Mouse (Mus musculus) forebrain, embryonic 12.5 days (tissue): ENCODE data around the gene Dnajc10. TPM values are rescaled to one million over a fixed set of nuclear protein-coding genes. Genes with fewer than 3 reads are reported as not detected.

ENCODE experiments used
- ATAC-seq: fragments of 200-750 bp; cut with Nextera tagmentation; 2 replicates; pipeline ENCODE4 v1.8.0; 2017; ENCODE audit warnings: moderate TSS enrichment; ENCODE audit not compliant: low FRiP score
- H3K27ac ChIP-seq: fragments of 300-500 bp; sonication (generic); 2 replicates; pipeline ENCODE4 v1.5.1; 2016; ENCODE audit warnings: mild to moderate bottlenecking
- H3K27me3 ChIP-seq: fragments of 300-500 bp; sonication (generic); 2 replicates; pipeline ENCODE4 v1.6.1; 2016; ENCODE audit warnings: mild to moderate bottlenecking
- H3K36me3 ChIP-seq: fragments of 300-500 bp; sonication (generic); replicated peaks from 2 replicates; pipeline ENCODE4 v1.6.1; 2016; ENCODE audit warnings: mild to moderate bottlenecking
- H3K4me1 ChIP-seq: fragments of 300-500 bp; sonication (generic); 2 replicates; pipeline ENCODE4 v1.6.1; 2016
- H3K4me2 ChIP-seq: fragments of 300-500 bp; sonication (generic); 2 replicates; pipeline ENCODE4 v1.6.1; 2016; ENCODE audit warnings: mild to moderate bottlenecking, moderate library complexity
- H3K4me3 ChIP-seq: fragments of 300-500 bp; sonication (generic); replicated peaks from 2 replicates; pipeline ENCODE4 v1.5.1; 2016; ENCODE audit warnings: mild to moderate bottlenecking
- H3K9ac ChIP-seq: fragments of 300-500 bp; sonication (generic); 2 replicates; pipeline ENCODE4 v1.6.1; 2016; ENCODE audit warnings: mild to moderate bottlenecking
- H3K9me3 ChIP-seq: fragments of 300-500 bp; sonication (generic); 2 replicates; pipeline ENCODE4 v1.6.1; 2016
- WGBS: fragments of 180-500 bp; shearing (Covaris S2); methylation state at CpG from one replicate; pipeline ENCODE4 v1.1.7; 2016; 5-methylcytosine and 5-hydroxymethylcytosine counted together
- polyA plus RNA-seq: library from polyadenylated mRNA; unstranded; fragments of >200 nt; fragmentation: Nextera tagmentation; extraction: Ambion mirVana; gene quantifications from 2 replicates; pipeline ENCODE4 v1.2.1, GENCODE M21; 2016

Dnajc10 gene
- 80.4 and 80.8 TPM in 2 replicates for polyA plus RNA-seq

- H3K4me2 ChIP-seq: peak within 1 kb of the TSS; percentile 60
- under 1% methylated on average over 71 of the region's 72 CpGs for WGBS
- peak within 1 kb of the TSS; percentile 91 for H3K9ac ChIP-seq
- peak within 1 kb of the TSS; percentile 88 for H3K4me3 ChIP-seq
- peak; percentile 96 for ATAC-seq
- peaks cover 15% of the 10 kb centered on the region for H3K4me1 ChIP-seq
- no peaks in the 10 kb centered on the region for H3K9me3 ChIP-seq
- peak within 1 kb of the TSS; percentile 99 for H3K27ac ChIP-seq
- no peaks in the 10 kb centered on the region for H3K27me3 ChIP-seq
- H3K36me3 ChIP-seq: peaks cover 7% of the 10 kb centered on the region
Measured at GRCm38 (mm10) chr2:80315242-80316161, at the start of gene Dnajc10. Gene Dnajc10 (plus strand): TSS chr2:80315466.

- no peaks in the 10 kb centered on the region for H3K9me3 ChIP-seq
- no peaks in the 10 kb centered on the region for H3K36me3 ChIP-seq
- ATAC-seq: peak; percentile 68; the same call in 1 of the 2 replicates
- H3K4me2 ChIP-seq: peak overlapping the region; percentile 34; the same call in 1 of the 2 replicates
- 22% methylated on average over 11 of the region's 11 CpGs for WGBS
- H3K4me3 ChIP-seq: no peak overlapping the region
- H3K9ac ChIP-seq: no peak overlapping the region
- H3K4me1 ChIP-seq: no peaks in the 10 kb centered on the region
- H3K27me3 ChIP-seq: no peaks in the 10 kb centered on the region
- no peak overlapping the region for H3K27ac ChIP-seq
Measured at GRCm38 (mm10) chr2:80266894-80267293, 48.4 kb upstream of the Dnajc10 start.

GRCm38 (mm10) chr2:80268053-80268452, 47.2 kb upstream of the Dnajc10 start:
- Histone ChIP-seq H3K36me3 (no peaks in the 10 kb centered on the region), H3K27ac (no peak overlapping the region), H3K4me3 (no peak overlapping the region), H3K27me3 (no peaks in the 10 kb centered on the region), H3K4me2 (no peak overlapping the region), H3K4me1 (no peaks in the 10 kb centered on the region), H3K9me3 (no peaks in the 10 kb centered on the region), H3K9ac (no peak overlapping the region)
- ATAC-seq: no peak
- 57% methylated on average over 4 of the region's 4 CpGs for WGBS

GRCm38 (mm10) chr2:80271431-80271830, 43.8 kb upstream of the Dnajc10 start:
- Histone ChIP-seq H3K27me3 (no peaks in the 10 kb centered on the region), H3K4me1 (no peaks in the 10 kb centered on the region), H3K36me3 (no peaks in the 10 kb centered on the region), H3K9ac (no peak overlapping the region), H3K4me3 (no peak overlapping the region), H3K4me2 (no peak overlapping the region), H3K27ac (no peak overlapping the region), H3K9me3 (no peaks in the 10 kb centered on the region)
- ATAC-seq: no peak
- WGBS: 82% methylated on average over 1 of the region's 1 CpGs

GRCm38 (mm10) chr2:80273038-80273437, 42.2 kb upstream of the Dnajc10 start:
- no peak for ATAC-seq
- no peak overlapping the region for H3K4me3 ChIP-seq
- no peaks in the 10 kb centered on the region for H3K27me3 ChIP-seq
- no peak overlapping the region for H3K4me2 ChIP-seq
- no peaks in the 10 kb centered on the region for H3K36me3 ChIP-seq
- H3K27ac ChIP-seq: no peak overlapping the region
- no peaks in the 10 kb centered on the region for H3K9me3 ChIP-seq
- 91% methylated on average over 3 of the region's 3 CpGs for WGBS
- no peaks in the 10 kb centered on the region for H3K4me1 ChIP-seq
- H3K9ac ChIP-seq: no peak overlapping the region

- H3K4me2 ChIP-seq: no peak overlapping the region
- no peak for ATAC-seq
- H3K36me3 ChIP-seq: no peaks in the 10 kb centered on the region
- H3K4me1 ChIP-seq: no peaks in the 10 kb centered on the region
- H3K9me3 ChIP-seq: no peaks in the 10 kb centered on the region
- H3K9ac ChIP-seq: no peak overlapping the region
- WGBS: 75% methylated on average over 4 of the region's 4 CpGs
- H3K27ac ChIP-seq: no peak overlapping the region
- H3K4me3 ChIP-seq: no peak overlapping the region
- no peaks in the 10 kb centered on the region for H3K27me3 ChIP-seq
Measured at GRCm38 (mm10) chr2:80273763-80274162, 41.5 kb upstream of the Dnajc10 start.

GRCm38 (mm10) chr2:80275136-80275535, 40.1 kb upstream of the Dnajc10 start:
- no peaks in the 10 kb centered on the region for H3K27me3 ChIP-seq
- H3K9me3 ChIP-seq: no peaks in the 10 kb centered on the region
- WGBS: 44% methylated on average over 2 of the region's 2 CpGs
- ATAC-seq: no peak
- no peak overlapping the region for H3K9ac ChIP-seq
- H3K4me3 ChIP-seq: no peak overlapping the region
- H3K4me1 ChIP-seq: no peaks in the 10 kb centered on the region
- H3K36me3 ChIP-seq: no peaks in the 10 kb centered on the region
- H3K27ac ChIP-seq: no peak overlapping the region
- H3K4me2 ChIP-seq: no peak overlapping the region

- no peak overlapping the region for H3K4me2 ChIP-seq
- WGBS: 82% methylated on average over 2 of the region's 2 CpGs
- H3K9me3 ChIP-seq: no peaks in the 10 kb centered on the region
- no peaks in the 10 kb centered on the region for H3K4me1 ChIP-seq
- H3K27ac ChIP-seq: no peak overlapping the region
- ATAC-seq: no peak
- no peak overlapping the region for H3K4me3 ChIP-seq
- no peaks in the 10 kb centered on the region for H3K27me3 ChIP-seq
- no peaks in the 10 kb centered on the region for H3K36me3 ChIP-seq
- no peak overlapping the region for H3K9ac ChIP-seq
Measured at GRCm38 (mm10) chr2:80282214-80282613, 33.1 kb upstream of the Dnajc10 start.

- Histone ChIP-seq H3K4me3 (no peak overlapping the region), H3K27ac (no peak overlapping the region), H3K9ac (no peak overlapping the region), H3K27me3 (no peaks in the 10 kb centered on the region), H3K4me1 (no peaks in the 10 kb centered on the region), H3K9me3 (no peaks in the 10 kb centered on the region), H3K4me2 (no peak overlapping the region), H3K36me3 (no peaks in the 10 kb centered on the region)
- no peak for ATAC-seq
- WGBS: 69% methylated on average over 4 of the region's 4 CpGs
Measured at GRCm38 (mm10) chr2:80286397-80286796, 28.9 kb upstream of the Dnajc10 start.

- Histone ChIP-seq H3K4me2 (no peak within 1 kb of the TSS), H3K9me3 (no peaks in the 10 kb centered on the region), H3K4me3 (no peak within 1 kb of the TSS), H3K4me1 (no peaks in the 10 kb centered on the region), H3K9ac (no peak within 1 kb of the TSS), H3K36me3 (no peaks in the 10 kb centered on the region), H3K27ac (no peak within 1 kb of the TSS), H3K27me3 (no peaks in the 10 kb centered on the region)
- no peak for ATAC-seq
- 88% methylated on average over 8 of the region's 8 CpGs for WGBS
Measured at GRCm38 (mm10) chr2:80292172-80292571, 23.1 kb upstream of the Dnajc10 start, which contains the start of gene Prdx6b. Gene Prdx6b (plus strand): TSS chr2:80292472.

- no peaks in the 10 kb centered on the region for H3K4me1 ChIP-seq
- H3K36me3 ChIP-seq: no peaks in the 10 kb centered on the region
- H3K9me3 ChIP-seq: no peaks in the 10 kb centered on the region
- H3K4me2 ChIP-seq: no peak overlapping the region
- ATAC-seq: no peak
- no peaks in the 10 kb centered on the region for H3K27me3 ChIP-seq
- no peak overlapping the region for H3K9ac ChIP-seq
- 78% methylated on average over 3 of the region's 3 CpGs for WGBS
- no peak overlapping the region for H3K4me3 ChIP-seq
- H3K27ac ChIP-seq: no peak overlapping the region
Measured at GRCm38 (mm10) chr2:80298334-80298733, 16.9 kb upstream of the Dnajc10 start.

GRCm38 (mm10) chr2:80300806-80301205, 14.5 kb upstream of the Dnajc10 start:
- Histone ChIP-seq H3K27ac (no peak overlapping the region), H3K4me1 (no peaks in the 10 kb centered on the region), H3K9ac (no peak overlapping the region), H3K4me3 (no peak overlapping the region), H3K27me3 (no peaks in the 10 kb centered on the region), H3K36me3 (no peaks in the 10 kb centered on the region), H3K4me2 (no peak overlapping the region), H3K9me3 (no peaks in the 10 kb centered on the region)
- no peak for ATAC-seq
- WGBS: 95% methylated on average over 4 of the region's 4 CpGs

- Histone ChIP-seq H3K4me1 (no peaks in the 10 kb centered on the region), H3K9me3 (no peaks in the 10 kb centered on the region), H3K36me3 (no peaks in the 10 kb centered on the region), H3K4me2 (no peak overlapping the region), H3K27me3 (no peaks in the 10 kb centered on the region), H3K27ac (no peak overlapping the region), H3K4me3 (no peak overlapping the region), H3K9ac (no peak overlapping the region)
- ATAC-seq: no peak
- whole genome bisulfite sequencing: 92% methylated on average over 2 of the region's 2 CpGs
Measured at GRCm38 (mm10) chr2:80303957-80304356, 11.3 kb upstream of the Dnajc10 start.
